Mouse (Mus musculus): ENCODE measurements around the gene Znrf3.
A peak's percentile ranks its signal among the peaks of the same experiment; 100 is the strongest.

The Znrf3 gene

GRCm38 (mm10) chr11:5437646-5438045 lies 7.0 kb downstream of the Znrf3 start:
- no peak for DNase-seq

DNA sequence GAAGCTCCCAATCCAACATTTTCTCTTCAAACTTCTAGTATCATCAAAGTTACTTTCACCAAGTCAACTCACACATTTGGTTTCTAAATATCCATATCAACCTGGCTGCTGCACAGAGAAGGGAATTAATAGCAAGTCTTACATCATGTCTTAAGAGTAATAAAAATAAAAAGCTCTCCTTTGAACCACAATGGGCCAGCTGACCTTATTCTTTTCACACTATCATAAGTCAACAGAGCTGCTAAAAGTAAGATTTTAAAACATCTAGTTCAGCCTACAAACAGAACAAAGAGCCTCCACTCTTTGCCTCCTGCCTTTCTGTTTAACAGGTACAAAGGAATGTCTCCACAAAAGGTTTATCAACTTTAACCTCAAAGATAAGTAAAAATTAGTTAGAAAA lies 7.7 kb downstream of the Znrf3 start:
- DNase-seq: no peak

GRCm38 (mm10) chr11:5435493-5435892 lies 9.2 kb downstream of the Znrf3 start:
- no peak for DNase-seq

GRCm38 (mm10) chr11:5432330-5432729 lies 12.3 kb downstream of the Znrf3 start:
- no peak for DNase-seq

- DNase-seq: no peak
Observed at GRCm38 (mm10) chr11:5430863-5431262, 13.8 kb downstream of the Znrf3 start.

- no peak for DNase-seq
Observed at GRCm38 (mm10) chr11:5429396-5430190, 15.1 kb downstream of the Znrf3 start.

- DNase-seq: no peak
Observed at GRCm38 (mm10) chr11:5427251-5427650, 17.4 kb downstream of the Znrf3 start.

DNA sequence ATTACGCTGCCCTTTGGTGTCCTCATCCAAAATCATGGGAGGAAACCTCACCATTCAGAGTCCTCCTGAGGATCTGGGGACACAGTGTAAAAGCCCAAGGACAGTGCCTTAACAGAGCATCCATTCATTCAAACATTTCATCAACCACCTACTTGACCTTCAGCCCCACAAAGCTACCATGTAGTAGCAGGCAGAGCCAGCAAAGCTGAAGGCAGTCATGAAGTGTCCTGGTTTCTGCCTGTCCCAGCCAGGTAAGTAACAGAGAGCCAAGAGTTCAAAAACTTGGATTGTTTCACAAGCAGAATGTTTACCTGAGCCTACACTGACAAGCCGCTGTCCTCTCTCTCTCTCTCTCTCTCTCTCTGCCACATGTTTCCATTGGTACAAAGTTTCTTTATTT lies 18.3 kb downstream of the Znrf3 start:
- no peak for DNase-seq

DNA sequence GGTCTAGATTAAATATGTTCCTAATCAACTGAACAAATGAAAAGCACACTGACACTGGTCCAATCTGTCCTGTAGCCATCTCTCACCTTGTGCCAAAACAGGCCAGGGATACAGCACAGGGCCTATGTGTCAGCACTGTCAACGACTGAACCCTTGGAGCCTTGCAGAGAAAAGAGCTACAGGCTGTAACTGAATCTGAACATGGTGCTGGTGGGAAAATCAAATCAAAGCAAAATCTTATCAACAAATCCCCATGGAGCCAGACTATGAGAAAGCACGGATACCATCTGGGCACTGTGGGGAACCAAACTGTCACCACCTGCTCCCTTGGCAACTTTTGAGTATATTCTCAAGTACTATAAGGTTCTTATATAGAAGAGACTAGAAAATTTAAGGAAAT lies 19.5 kb downstream of the Znrf3 start:
- peak; percentile 79 for DNase-seq

DNA sequence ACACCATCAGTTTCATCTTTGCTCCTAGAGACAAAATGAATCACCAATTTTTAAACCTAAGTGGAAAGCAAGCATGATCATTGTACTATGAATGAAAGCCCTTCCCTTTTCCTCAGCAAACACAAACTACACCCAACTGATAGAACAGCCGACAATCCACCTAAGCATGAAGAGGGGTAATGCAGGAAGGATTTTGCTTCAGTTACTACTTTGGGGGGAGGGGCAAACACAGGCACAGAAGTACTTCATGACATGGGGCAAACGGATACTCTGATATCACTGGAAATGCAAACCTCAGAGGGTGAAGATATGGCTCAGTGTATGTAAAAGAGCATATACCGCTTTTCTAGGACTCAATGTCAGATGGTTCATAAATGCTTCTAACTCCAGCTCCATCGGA lies 20.5 kb downstream of the Znrf3 start:
- no peak for DNase-seq

DNA sequence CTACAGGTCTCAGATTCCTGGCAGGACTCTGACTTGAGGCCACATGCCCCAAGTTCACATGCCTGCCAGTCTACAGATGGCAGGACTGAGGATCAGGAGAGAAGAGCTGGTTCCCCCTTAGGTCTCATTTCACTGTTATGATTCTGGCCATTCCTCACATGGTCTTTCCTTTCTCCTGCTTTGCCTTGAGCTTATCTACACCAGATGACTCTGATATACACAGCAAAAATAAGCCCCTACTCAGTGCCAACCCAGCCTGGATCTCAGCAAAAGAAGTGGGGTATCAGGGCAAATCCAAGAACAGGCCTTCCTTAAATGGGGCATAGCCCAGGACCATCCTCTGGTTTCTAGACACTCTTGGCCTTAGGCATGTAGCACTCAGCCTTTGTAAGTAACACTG lies 21.6 kb downstream of the Znrf3 start:
- no peak for DNase-seq

DNA sequence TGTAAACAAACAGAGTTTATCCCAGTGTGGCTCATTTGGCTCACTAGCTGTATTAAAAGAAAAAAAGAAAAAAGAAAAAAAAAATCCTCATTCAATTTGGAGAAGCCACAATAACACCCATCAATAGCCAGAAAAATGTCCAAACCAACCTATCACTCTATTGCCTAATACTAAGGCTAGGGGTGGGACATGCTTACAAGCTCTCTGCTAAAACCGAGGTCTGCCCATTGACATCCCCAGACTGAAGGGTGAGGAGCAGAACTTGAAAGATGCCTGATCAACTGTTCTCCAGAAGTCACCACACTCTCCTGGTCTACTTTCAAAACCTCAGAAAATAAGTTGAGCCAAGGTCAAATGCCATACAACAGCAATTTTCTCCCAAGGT lies 22.4 kb downstream of the Znrf3 start:
- no peak for DNase-seq

DNA sequence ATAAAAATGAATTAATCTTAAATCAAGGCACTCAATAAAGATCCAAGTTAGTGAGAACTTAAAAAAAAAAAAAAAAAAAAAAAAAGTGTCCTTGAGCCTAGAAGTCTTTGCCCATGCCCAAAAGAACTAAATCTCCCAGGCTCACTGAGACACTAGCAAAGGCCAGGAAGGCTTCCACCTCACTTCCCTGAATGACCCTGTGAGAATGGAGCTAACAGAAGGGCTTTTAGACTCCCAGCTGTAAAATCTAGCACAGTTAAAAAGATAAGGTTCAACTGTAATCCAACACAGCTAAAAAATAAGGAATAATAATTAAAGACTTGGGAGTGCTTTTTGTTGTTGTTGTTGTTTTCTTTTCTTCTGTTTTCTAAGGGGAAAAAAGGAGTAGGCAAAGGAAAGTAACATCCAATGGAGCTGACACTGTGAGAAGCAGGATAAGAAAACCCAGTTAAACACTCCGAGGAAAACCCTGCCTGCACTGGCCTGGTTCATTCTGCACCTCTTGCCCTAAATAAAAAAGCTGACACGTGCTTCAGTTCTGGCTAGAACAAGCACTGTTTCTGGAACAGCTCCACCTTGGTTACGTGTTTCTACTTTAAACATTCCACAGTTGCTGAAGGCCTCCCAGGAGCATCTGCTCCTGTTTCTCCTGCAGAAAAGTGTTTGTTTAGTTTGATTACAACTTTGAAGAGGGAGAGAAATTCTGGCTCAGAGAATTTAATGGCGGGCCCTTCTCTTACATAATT lies 23.0 kb downstream of the Znrf3 start:
- peak; percentile 66 for DNase-seq

DNA sequence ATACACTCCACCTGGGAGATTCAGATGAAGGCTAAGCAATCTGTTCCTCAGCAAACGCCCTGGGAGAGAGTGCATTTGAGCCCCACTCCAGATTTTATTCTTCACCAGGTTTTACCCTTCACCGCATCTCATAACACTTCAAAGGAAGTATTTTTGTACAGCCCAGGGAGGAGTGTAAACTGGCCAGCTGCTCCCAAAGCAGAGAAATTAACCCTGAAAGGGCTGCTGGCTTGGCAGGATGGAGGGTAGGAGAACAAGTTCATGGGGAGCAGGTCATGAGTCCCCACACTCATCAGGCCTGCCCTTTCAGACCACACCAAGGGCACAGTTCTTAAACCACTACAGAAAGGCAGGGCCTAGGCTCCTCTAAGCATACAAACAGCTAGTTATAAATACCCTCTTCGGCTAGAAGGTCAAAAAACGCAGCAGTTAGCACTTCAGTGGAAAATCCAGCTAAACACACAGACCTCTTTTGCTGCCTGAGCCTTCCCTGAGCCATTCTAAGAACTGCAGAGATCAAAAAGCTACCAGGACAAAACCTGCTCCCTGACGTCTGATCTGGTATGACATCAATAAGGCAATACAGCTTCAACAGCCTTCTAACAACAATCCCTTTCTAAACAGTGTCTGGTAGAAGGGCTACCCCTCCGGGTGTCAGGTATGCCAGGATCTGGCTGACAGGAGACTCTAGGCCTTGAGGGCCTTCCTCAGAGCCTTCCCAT lies 28.9 kb downstream of the Znrf3 start:
- no peak for DNase-seq

DNA sequence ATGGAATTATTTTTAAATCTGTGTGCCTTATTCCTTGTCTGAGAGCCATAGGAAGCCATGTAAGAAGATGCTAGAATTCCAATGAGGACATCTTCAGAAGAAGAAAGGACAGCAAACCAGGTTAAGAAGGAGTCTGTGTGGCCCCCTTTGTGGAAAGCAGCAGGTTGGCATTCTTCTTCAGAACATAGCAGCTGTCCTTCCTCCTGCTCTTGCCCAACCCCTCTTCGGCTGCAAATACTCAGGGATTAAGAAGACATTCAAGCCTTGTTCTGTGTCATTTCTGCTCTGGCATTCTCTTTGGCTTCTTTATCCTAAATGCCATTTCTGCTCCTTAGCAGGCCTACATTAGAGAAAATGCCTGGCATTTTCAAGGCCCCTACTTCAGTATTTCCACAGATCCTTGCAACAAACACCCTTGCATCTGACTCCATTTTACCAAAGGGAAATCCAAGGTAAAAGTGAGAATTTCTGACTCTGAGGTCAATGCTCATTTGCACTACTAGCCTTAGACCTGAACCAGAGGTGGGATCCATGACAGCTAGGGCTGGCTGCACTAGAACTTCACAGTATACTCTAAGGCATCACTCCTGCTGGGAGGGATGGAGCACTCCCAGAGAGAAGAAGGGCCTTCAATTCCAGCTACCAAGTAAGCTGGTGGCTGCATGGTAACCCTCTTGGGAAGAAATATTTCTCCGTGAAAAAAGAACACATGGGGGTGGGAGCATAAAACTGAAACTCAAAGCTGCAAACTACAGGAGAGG lies 29.6 kb downstream of the Znrf3 start:
- DNase-seq: no peak

DNA sequence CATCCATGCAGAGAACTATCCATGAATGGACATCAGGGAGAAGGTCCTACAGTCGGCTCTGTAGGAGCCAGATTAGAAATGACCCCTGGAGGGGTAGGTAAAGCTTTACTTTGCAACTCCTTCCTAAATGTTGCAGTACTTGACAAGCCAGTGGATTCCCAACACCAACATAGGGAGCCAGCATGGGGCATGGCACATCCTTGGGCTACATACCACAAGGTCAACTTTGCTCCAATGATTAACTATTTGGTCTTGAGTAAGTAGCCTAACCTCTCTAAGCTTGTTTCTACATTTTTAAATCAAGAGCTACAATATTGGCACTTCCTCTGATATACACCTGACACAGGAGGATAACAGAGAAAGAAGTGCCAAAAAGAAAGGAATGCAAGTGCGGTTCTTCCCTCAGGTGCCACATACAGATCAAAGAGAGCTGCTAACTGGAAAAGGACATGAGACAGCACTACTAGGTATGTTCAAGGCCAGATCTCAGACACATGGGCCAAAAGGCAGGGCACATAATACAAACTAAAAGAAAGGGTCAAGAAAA lies 31.9 kb downstream of the Znrf3 start:
- DNase-seq: no peak

DNA sequence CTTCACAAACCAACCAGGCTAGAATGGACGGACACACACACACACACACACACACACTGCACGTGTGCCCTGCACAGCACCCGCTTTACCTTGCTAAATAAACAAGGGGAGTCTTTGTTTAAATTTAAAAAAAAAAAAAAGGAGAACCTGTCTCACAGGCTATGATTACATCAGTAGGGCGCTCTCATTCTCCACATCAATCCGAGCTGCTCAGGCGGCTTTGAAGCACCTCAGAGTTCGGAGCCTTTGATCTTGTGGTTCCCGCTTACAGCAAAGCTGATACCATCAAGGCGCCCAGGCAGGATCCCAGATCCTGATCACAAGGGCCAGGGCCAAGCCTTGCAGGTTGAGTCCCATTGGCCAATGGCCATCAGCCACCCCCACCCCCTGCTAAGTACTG lies 33.1 kb downstream of the Znrf3 start:
- DNase-seq: no peak

GRCm38 (mm10) chr11:5404180-5404579 lies 40.5 kb downstream of the Znrf3 start:
- no peak for DNase-seq

DNA sequence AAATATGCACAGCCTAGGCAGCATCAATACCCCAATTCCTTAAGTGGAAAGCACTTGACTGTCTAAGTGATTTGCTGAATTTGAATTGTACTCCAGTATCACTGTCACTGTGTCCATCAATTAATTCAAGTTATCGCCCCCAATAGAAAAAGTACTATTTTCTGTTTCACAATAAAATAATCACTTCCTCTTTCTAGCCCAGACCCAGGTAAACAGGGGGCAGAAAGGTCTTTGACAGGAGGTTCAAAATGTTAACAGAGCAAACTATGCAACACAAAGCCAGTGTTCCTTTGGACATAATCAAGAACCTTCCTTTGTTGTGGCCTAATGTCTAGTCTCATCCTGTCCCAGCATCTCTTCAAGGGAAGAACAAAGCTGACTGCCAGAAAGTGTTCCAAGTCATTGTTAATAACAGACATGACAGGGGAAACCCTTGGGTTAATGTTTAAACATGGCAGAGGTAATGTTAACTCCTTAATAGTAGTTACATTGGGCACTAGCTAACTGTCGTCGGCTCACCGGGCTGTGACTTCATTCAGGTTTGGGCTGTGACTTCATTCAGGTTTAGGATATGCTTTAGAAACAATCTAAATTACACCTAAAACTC lies 42.4 kb downstream of the Znrf3 start:
- no peak for DNase-seq

- DNase-seq: no peak
Observed at GRCm38 (mm10) chr11:5398301-5399053, 46.2 kb downstream of the Znrf3 start.
